Mouse (Mus musculus) heart, embryonic 16.5 days (tissue): Measurements from ENCODE around the gene Serpinb5. TPM values are rescaled to one million over a fixed set of nuclear protein-coding genes. Genes with fewer than 3 reads are reported as not detected.
"Not testable (repeated sequence)": the region's sequence is repeated elsewhere in the genome, so short reads cannot be mapped to it uniquely, and the experiment has no call there.

Source experiments
- ATAC-seq: fragments of 200-750 bp; cut with Nextera tagmentation; replicated peaks from 2 replicates; pipeline ENCODE4 v1.8.0; 2017; ENCODE audit warnings: moderate number of reproducible peaks; ENCODE audit not compliant: insufficient read depth, low FRiP score; ENCODE audit errors: extremely low read depth
- H3K27ac ChIP-seq: fragments of 300-500 bp; sonication (generic); 2 replicates; pipeline ENCODE4 v1.5.1; 2014; ENCODE audit warnings: mild to moderate bottlenecking, low read length, control low read depth, moderate library complexity
- H3K27me3 ChIP-seq: fragments of 300-500 bp; sonication (generic); 2 replicates; pipeline ENCODE4 v1.6.1; 2014; ENCODE audit warnings: low read length, mixed read lengths; ENCODE audit not compliant: control insufficient read depth, insufficient read depth
- H3K36me3 ChIP-seq: fragments of 300-500 bp; sonication (generic); 2 replicates; pipeline ENCODE4 v1.6.1; 2014; ENCODE audit not compliant: control insufficient read depth, insufficient read depth
- H3K4me1 ChIP-seq: fragments of 300-500 bp; sonication (generic); 2 replicates; pipeline ENCODE4 v1.6.1; 2014; ENCODE audit warnings: low read length, mixed read lengths; ENCODE audit not compliant: control insufficient read depth, insufficient read depth
- H3K4me2 ChIP-seq: fragments of 300-500 bp; sonication (generic); 2 replicates; pipeline ENCODE4 v1.6.1; 2014; ENCODE audit warnings: low read depth, mild to moderate bottlenecking, control low read depth, low read length
- H3K4me3 ChIP-seq: fragments of 300-500 bp; sonication (generic); 2 replicates; pipeline ENCODE4 v1.5.1; 2014; ENCODE audit warnings: mild to moderate bottlenecking, control low read depth, low read length
- H3K9ac ChIP-seq: fragments of 300-500 bp; sonication (generic); 2 replicates; pipeline ENCODE4 v1.6.1; 2014; ENCODE audit warnings: low read length, control low read depth
- H3K9me3 ChIP-seq: fragments of 300-500 bp; sonication (generic); replicated peaks from 2 replicates; pipeline ENCODE4 v1.6.1; 2016; ENCODE audit warnings: low read length; ENCODE audit not compliant: control insufficient read depth
- WGBS: fragments of 180-500 bp; shearing (Covaris S2); extraction: QIAGEN DNeasy Blood & Tissue Kit; methylation state at CpG from one replicate; pipeline ENCODE4 v1.1.7; 2014; 5-methylcytosine and 5-hydroxymethylcytosine counted together
- polyA plus RNA-seq: library from polyadenylated mRNA; unstranded; fragments of >200 nt; fragmentation: Nextera tagmentation; extraction: Ambion mirVana; gene quantifications from 2 replicates; pipeline ENCODE4 v1.2.1, GENCODE M21; 2015

Serpinb5 gene
- polyA plus RNA-seq, 1 experiment from 2014 or later: 0.29 TPM

- no peak for ATAC-seq
- Histone ChIP-seq H3K9ac (no peak overlapping the region), H3K36me3 (no peaks in the 10 kb centered on the region), H3K4me2 (no peak overlapping the region), H3K4me3 (no peak overlapping the region), H3K27ac (no peak overlapping the region), H3K27me3 (no peaks in the 10 kb centered on the region), H3K9me3 (no peaks in the 10 kb centered on the region), H3K4me1 (peaks cover 5% of the 10 kb centered on the region)
- 69% methylated on average over 6 of the region's 6 CpGs for WGBS
Observed at GRCm38 (mm10) chr1:106866768-106867167, 5.8 kb downstream of the Serpinb5 start.

GRCm38 (mm10) chr1:106869986-106870385 lies 9.0 kb downstream of the Serpinb5 start:
- H3K4me1 ChIP-seq: peaks cover 5% of the 10 kb centered on the region
- H3K4me2 ChIP-seq: no peak overlapping the region
- H3K9me3 ChIP-seq: no peaks in the 10 kb centered on the region
- H3K27me3 ChIP-seq: no peaks in the 10 kb centered on the region
- no peak overlapping the region for H3K9ac ChIP-seq
- H3K4me3 ChIP-seq: no peak overlapping the region
- no peaks in the 10 kb centered on the region for H3K36me3 ChIP-seq
- H3K27ac ChIP-seq: no peak overlapping the region
- ATAC-seq: no peak

GRCm38 (mm10) chr1:106875193-106875886 lies 14.4 kb downstream of the Serpinb5 start:
- no peak overlapping the region for H3K27ac ChIP-seq
- no peak overlapping the region for H3K4me3 ChIP-seq
- H3K9ac ChIP-seq: no peak overlapping the region
- no peaks in the 10 kb centered on the region for H3K36me3 ChIP-seq
- ATAC-seq: no peak
- no peaks in the 10 kb centered on the region for H3K9me3 ChIP-seq
- H3K4me2 ChIP-seq: no peak overlapping the region
- 74% methylated on average over 5 of the region's 5 CpGs for WGBS
- H3K27me3 ChIP-seq: no peaks in the 10 kb centered on the region
- peaks cover under 1% of the 10 kb centered on the region for H3K4me1 ChIP-seq

GRCm38 (mm10) chr1:106876147-106876546 lies 15.2 kb downstream of the Serpinb5 start:
- no peak overlapping the region for H3K4me2 ChIP-seq
- H3K27me3 ChIP-seq: no peaks in the 10 kb centered on the region
- no peak for ATAC-seq
- no peak overlapping the region for H3K27ac ChIP-seq
- no peak overlapping the region for H3K9ac ChIP-seq
- H3K9me3 ChIP-seq: no peaks in the 10 kb centered on the region
- 61% methylated on average over 3 of the region's 3 CpGs for WGBS
- no peak overlapping the region for H3K4me3 ChIP-seq
- no peaks in the 10 kb centered on the region for H3K36me3 ChIP-seq
- no peaks in the 10 kb centered on the region for H3K4me1 ChIP-seq

GRCm38 (mm10) chr1:106882723-106883122 lies 21.8 kb downstream of the Serpinb5 start:
- H3K4me1 ChIP-seq: no peaks in the 10 kb centered on the region
- H3K36me3 ChIP-seq: no peaks in the 10 kb centered on the region
- no peak overlapping the region for H3K27ac ChIP-seq
- H3K9me3 ChIP-seq: no peaks in the 10 kb centered on the region
- 53% methylated on average over 4 of the region's 4 CpGs for WGBS
- no peak overlapping the region for H3K9ac ChIP-seq
- no peaks in the 10 kb centered on the region for H3K27me3 ChIP-seq
- no peak overlapping the region for H3K4me2 ChIP-seq
- no peak for ATAC-seq
- no peak overlapping the region for H3K4me3 ChIP-seq

- H3K27ac ChIP-seq: no peak overlapping the region
- WGBS: 65% methylated on average over 5 of the region's 5 CpGs
- no peaks in the 10 kb centered on the region for H3K36me3 ChIP-seq
- no peak overlapping the region for H3K4me3 ChIP-seq
- no peak overlapping the region for H3K4me2 ChIP-seq
- ATAC-seq: no peak
- H3K9me3 ChIP-seq: no peaks in the 10 kb centered on the region
- H3K9ac ChIP-seq: no peak overlapping the region
- no peaks in the 10 kb centered on the region for H3K4me1 ChIP-seq
- H3K27me3 ChIP-seq: no peaks in the 10 kb centered on the region
Observed at GRCm38 (mm10) chr1:106883369-106883768, 22.4 kb downstream of the Serpinb5 start.

GRCm38 (mm10) chr1:106883812-106884211 lies 22.8 kb downstream of the Serpinb5 start:
- ATAC-seq: no peak
- 8% methylated on average over 2 of the region's 2 CpGs for WGBS
- H3K4me3 ChIP-seq: no peak overlapping the region

GRCm38 (mm10) chr1:106895142-106895541 lies 34.2 kb downstream of the Serpinb5 start:
- H3K9me3 ChIP-seq, H3K9ac ChIP-seq, ATAC-seq, H3K4me2 ChIP-seq, H3K4me1 ChIP-seq, H3K4me3 ChIP-seq, H3K27me3 ChIP-seq, H3K36me3 ChIP-seq, H3K27ac ChIP-seq: not testable (repeated sequence)

More at GRCm38 (mm10) chr1:106883812-106884211, 22.8 kb downstream of the Serpinb5 start:
- no peaks in the 10 kb centered on the region for H3K4me1 ChIP-seq
- H3K9ac ChIP-seq: no peak overlapping the region
- no peaks in the 10 kb centered on the region for H3K9me3 ChIP-seq
- no peaks in the 10 kb centered on the region for H3K27me3 ChIP-seq
- H3K4me2 ChIP-seq: no peak overlapping the region
- no peak overlapping the region for H3K27ac ChIP-seq
- H3K36me3 ChIP-seq: no peaks in the 10 kb centered on the region

GRCm38 (mm10) chr1:106901406-106901805 lies 40.4 kb downstream of the Serpinb5 start:
- Histone ChIP-seq H3K27ac (no peak overlapping the region), H3K4me1 (no peaks in the 10 kb centered on the region), H3K9ac (no peak overlapping the region), H3K27me3 (no peaks in the 10 kb centered on the region), H3K36me3 (no peaks in the 10 kb centered on the region), H3K4me3 (no peak overlapping the region), H3K4me2 (no peak overlapping the region), H3K9me3 (no peaks in the 10 kb centered on the region)
- ATAC-seq: no peak
- 32% methylated on average over 4 of the region's 4 CpGs for WGBS
